Mouse (Mus musculus) heart, adult 2 months (tissue): ENCODE measurements around the gene Ccr7.

ENCODE experiments used
- CTCF ChIP-seq: fragments of 200-600 bp; IDR thresholded peaks from 2 replicates; pipeline ENCODE4 v1.8.1; 2022; ENCODE audit warnings: antibody characterized with exemption, mild to moderate bottlenecking, moderate library complexity
- POLR2A ChIP-seq: fragments of 200-500 bp; IDR thresholded peaks from 2 replicates; pipeline ENCODE4 v1.6.1; 2011; ENCODE audit warnings: mild to moderate bottlenecking, low read depth, low read length, control low read depth; ENCODE audit not compliant: insufficient read depth

GRCm38 (mm10) chr11:99148400-99148799 lies 6.5 kb downstream of the Ccr7 start:
- TF ChIP-seq CTCF (no peak), POLR2A (no peak)
